Mouse (Mus musculus) left cerebral cortex, adult 8-10 months (tissue): Measurements from ENCODE around the gene Cdc34. TPM values are rescaled to one million over a fixed set of nuclear protein-coding genes. Genes with fewer than 3 reads are reported as not detected.

ENCODE experiments used
- DNase-seq, 2 experiments: peaks; one replicate each; pipeline ENCODE4 v3.0.0; 2022; ENCODE audit warnings: low spot score in 2 of 2
- total RNA-seq, 4 experiments: library from RNA; stranded (reverse); gene quantifications; 2 replicates each; pipeline ENCODE4 v1.2.4; 2022

Gene Cdc34
- total RNA-seq, 4 experiments from 2014 or later: 65.7 to 72.5 (median 70.4) TPM

DNA sequence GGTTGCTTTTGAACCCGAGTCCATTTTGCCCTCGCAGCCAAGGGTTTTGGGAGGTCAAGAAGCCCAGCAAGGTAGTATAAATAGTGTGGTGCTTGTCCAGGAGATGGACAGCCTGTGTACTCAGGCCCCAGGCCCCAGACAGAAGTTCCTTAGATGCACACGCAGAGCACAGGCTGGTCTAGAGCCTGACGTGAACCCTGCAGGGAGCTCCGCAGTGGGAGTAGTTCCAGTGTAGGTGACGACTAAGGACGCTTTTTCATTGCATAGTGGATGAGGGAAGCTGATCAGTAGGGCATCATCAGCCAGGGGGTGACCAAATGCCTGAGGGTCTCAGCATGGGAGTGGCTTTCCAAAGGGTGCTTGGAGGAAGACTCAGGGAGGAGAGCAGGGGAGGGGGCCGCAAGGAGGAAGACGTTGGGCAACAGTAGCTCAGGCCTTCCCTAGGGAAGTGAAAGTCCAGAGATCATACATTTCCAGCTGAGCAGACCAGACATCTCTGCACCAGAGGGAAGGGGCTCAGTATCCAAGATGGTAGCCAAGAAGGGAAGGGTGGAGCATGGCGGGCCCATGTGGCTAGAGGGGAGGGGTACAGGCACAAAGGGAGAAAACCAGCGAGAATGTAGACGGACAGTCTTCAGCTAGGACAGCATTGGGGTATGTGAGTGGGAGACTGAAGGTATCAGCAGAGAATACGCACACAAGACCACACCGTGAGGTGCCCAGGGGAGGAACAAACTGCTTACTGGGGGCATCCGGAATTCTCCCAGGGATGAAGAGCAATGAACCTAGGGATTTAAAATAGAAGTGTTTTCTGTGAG, 11.7 kb upstream of the Cdc34 start:
- DNase-seq: no peak

DNA sequence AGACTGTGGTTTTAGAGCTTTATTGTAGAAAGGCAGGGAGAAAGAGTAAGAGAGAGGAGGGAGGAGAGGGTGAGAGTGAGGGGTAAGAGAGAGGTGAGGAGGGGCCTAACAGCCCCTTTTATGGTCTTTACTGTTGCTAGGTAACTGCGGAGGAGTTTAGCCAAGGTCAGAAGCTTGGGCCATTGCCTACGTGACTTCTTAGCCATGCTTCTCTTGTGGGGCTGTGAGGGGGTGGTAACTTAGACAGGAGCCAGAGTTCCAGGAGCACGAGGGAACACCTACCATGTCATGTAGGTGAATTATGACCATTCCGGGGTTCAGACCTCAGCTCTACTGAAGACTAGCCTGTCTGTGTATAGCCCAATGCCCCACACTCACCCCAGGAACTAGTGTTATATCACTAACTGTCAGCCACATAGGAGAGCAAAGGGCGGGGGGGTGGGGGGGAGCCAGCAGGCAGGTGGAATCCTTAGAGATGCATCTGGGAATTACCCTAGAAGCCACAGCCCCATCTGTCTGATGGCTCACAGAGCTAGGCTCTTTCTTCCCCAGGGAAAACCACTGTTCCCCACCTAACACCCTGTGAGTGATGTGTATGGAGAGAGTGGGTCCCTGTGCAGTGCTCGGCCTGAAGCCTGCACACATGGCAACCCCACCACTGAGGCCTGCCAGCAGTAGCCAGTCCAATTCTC, 10.5 kb upstream of the Cdc34 start:
- no peak for DNase-seq

DNA sequence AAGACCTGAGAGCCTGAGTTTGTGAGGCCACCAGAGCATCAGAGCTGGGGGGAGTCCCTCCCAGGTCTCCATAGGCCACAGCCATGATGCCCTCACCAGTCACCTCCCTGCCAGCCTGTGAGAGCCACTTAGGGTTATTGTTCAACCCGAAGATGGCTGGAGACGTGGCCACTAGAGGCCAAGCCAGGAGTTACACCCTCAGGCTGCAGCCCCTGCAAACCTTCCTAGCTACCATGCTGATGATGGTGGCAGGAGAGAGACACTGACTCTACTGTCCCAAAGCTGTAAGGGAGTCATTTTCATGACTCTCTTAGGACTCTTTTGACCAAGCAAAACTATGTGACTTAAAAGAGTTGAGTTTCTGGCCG, 9.9 kb upstream of the Cdc34 start:
- DNase-seq: no peak

DNA sequence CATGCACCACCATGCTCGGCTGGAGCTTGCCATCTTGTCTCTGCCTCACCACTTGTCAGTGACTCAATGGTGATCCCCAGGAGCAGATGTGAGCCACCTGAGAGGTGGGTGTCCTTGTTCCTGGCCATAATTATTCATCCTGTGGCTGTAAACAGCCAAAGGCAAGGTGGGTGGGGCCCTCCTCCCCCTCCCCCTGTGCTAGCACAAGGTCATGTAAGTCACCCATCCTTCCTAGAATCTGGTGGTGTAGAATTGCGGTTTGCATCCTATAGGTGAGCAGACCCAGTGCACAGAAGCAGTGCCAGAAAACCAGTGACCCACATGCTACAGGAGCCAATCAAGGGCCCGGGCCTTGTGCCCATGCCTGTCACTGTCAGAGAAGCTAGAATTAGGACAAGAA, 8.9 kb upstream of the Cdc34 start:
- no peak for DNase-seq

DNA sequence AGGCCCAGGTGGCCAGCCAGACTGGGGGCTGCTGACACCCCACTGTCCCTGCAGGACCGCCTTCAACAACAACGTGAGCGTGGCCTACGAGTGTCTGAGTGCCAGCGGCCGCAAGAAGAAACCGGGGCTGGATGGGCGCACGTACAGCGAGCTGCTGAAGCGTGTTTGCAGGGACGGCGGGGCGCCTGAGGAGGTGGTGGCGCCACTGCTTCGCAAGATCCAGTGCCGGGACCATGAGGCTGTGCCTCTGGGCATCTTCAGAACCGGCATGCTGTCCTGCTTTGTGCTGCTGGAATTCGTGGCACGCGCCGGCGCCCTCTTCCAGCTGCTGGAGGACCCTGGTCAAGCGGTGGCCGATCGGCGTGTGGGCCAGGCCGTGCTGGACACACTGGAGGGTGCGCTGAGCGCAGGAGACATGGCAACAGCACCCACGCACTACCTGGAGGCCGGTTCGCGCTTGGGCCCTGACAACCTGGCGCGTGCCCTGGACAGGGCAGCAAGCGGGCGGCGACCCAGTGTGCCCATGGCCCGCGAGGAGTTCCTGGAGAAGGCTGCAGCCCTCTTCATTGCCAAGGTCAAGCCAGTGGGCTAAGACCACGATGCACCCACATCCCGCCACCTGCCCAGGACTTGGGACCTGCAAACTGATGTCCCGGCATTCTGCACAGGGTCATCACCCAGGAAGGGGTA, 6.5 kb upstream of the Cdc34 start:
- no peak for DNase-seq

DNA sequence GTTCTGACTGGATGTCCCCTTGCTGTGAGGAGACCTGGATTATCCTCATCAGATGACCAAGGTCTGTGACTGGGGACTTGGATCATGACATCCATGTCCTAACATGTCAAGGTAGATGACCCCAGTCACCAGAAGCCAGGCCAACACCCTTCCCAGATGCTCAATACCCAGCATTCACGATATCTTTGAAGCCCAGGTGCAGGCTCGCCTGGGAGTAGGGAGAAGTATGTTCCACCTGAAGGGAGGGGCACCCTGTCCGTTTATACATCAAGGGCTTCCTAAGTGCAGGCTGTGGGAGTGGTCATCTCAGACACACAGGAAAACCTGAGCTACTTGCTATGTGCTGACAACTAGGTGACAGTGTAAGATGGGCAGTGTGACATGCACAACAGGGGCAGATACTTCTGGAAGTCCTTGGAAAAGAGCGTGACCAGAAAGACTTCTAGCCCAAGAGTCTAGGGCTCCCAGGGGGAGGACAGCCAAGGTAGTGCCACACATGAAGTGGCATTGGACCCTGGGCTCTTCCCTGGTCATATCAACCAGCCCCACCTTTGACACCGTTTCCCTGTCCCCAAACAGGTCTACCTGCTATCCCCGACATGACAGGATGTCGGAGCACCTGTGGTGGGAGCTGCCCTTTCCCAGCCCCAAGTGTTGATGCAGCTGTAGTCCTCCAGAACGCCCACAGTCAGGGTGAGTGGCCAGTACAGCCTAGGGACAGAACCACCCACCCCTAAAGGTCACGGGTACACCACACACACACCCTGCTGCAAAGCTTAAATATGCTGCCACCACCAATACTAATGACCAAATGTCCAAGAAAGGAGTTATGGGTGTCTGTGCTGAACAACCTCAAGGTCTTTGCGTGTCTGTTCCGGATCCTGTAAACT, 1.1 kb upstream of the Cdc34 start:
- DNase-seq: no peak

DNA sequence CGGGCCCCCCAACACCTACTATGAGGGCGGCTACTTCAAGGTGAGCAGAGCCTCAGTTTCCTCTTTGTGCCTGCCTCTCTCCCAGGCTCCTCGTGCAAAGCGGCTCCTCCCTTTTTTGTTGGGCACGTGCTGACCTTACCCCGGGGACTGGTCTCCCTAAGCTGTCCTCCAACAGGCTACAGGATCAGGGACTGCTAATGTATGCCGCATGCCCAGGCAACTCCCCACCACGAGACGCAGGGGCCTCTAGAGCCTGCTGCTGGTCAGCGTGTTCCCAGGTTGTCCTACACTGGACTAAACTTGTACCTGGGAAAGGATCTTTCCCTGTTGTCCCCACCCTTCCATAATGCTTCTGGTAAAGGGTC, 538 bp downstream of the Cdc34 start:
- DNase-seq: no peak

DNA sequence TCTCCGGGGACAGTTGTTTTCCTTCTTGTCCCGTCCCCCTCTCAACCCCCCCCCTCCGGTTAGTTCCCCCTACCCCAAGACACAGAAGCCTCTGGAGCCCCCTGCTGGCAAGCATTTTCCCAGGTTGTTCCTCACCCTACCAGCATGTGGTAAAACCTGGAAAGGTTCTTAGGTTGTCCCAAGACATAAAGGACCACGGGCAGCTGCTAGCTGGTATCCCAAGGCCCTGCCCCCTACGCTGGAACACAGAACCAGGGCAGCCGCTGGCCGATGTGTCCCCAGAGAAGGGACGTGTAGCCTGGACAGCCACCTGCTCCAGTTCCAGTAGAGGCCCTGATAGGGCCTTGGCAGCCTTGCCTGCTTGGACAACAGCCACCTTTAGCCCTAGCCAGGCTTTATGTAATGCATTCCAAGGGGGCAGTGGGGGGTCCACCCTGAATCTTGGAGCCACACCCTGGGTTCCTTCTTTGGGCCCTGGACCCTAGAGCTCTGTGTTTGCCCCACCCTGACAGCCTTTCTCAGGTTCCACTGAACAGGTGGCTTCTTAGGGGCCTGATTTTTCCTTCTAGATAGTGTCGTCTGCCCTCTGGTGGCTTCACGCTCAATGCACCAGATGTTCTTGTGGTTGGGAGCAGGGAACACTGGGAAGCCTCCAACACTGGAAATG, 1.1 kb downstream of the Cdc34 start:
- no peak for DNase-seq

DNA sequence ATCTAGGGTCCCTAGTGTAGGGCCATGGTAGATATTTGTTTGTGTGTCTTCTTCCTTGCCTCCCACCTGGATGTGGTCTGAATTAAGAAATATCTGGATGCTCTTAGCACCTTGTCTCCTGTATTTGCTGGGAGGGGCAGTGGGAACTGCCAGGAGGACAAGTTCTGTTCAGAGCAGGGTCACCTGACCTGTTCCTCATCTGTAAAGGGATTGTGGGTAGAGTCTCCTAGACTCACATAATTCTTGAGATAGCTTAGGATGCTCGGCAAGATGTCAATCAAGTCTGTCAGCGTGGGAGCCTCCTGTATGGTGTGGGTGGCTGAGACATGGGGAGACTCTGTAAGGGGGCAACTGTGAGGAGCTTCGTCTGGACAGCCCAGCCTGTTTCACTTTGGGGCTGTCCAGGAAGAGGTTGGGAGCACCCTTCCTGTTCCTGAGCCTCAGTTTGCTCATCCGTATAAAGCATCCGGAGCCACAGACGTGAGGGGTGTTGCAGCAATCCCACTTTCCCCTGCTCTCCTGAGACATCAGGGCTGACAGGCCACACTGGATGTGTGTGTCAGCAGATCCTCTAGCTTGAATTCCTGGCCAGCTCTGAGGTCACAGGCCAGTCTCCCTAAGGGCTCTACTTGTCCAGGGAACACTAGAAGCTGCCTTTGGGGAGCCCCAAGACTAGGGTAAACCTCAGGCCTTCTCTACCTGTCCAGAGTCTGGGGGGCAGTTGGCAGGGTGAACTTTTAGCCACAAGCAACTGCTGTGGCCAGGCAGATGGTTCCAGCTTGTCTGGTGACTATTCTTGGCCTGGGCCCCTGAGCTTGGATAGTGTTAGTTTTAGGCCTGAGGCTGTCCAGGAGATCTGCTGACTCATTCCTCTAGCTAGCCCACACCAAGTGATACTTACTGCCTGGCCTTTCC, 2.0 kb downstream of the Cdc34 start:
- DNase-seq: no peak

DNA sequence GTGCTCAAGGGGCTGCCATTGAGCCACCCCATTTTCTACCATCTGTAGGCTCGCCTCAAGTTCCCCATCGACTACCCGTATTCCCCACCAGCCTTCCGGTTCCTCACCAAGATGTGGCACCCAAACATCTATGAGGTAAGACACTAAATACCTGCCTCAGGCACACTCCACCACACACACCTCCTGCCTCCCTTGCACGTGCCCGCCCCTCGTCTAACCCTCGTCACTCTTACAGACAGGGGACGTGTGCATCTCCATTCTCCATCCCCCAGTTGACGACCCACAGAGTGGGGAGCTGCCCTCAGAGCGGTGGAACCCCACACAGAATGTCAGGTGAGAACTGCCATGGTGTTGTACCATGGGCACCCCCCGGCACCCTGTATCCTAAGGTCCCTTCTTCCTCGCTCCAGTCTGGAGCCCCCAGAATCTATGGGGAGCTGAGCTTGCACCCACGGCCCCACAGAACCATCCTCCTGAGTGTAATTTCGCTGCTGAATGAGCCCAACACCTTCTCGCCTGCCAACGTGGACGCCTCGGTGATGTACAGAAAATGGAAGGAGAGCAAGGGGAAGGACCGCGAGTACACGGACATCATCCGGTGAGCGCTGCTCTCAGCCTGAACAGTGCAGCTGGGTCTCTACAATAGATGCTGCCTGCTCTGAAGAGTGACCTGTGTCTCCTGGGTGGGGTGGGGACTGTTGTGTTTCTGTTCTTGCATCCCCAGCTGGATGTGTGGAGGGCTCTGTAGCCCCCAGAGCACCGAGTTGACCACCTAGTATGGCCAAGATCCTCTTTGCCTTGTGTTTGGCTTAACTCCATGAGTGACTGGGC, 3.0 kb downstream of the Cdc34 start:
- DNase-seq: no peak

DNA sequence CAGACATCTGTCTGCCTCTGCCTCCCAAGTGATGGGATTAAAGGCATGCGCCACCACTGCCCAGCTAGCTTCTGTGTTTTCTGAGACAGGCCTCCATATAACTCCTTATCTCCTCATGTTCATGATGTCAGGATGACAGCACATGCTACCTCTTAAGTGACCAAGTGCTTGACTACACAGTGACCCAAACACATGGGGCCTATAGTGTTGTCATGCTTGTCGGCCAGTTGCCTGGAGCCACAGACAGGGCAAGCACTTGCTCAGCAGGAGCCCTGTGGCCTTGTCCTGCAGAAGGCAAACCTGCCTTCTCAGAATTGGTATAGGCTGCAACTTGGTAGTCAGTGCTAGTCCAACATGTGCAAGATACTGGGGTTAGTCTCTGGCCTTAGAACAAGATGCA, 4.2 kb downstream of the Cdc34 start:
- DNase-seq: no peak

DNA sequence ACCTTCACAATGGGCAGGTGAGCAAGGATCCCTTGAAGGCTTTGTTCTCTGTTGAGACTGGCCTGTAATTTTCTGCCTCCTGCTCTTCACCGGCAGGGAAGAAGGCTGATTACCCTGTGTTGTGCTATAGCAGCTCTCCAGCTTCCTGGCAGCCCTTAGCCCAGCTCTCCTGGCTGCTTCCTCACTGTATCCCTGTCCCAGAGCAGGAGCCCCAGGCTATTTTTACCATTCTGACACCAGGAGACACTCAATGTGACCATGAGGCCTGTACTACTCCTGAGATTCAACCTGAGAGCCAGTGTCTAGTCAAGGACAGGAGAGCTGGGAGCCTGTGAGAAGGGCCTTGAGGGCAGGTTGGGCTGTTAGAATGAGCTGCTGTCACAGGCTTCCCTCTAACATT, 4.7 kb downstream of the Cdc34 start:
- DNase-seq: no peak

DNA sequence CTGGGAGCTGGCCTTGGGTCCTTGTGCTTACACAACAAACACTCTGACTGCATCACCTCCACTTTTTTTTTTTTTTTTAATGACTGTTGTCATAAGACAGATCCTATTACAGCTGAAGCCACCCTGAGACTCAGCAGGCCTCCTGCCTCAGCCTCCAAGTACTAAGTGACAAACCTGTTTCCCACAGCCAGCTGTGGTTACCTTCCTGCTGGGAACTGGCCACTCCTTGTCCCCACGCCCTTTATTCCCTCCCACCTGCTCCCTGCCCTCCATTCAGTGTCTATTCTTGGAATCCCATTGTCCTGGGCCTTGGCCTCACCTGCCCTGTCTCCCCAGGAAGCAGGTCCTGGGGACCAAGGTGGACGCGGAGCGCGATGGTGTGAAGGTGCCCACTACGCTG, 5.5 kb downstream of the Cdc34 start:
- DNase-seq: no peak

DNA sequence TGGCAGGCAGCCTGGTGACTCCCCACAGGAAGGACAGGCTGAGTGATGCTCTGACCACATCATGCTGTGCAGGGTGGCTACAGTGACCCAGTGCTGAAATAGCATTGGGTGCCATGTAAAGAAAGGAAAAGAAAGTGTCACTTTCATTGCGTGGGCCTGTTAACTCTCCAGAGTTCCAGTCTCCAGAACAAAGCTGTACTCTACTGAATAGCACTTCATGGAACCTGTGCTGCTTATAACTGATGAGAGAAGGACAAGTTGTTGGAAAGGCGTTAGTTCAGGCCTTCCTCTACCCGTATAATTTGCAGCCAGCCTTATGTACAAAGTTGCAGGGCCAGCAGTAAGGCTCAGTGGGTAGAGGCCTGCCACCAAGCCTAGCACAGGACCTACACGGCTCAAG, 6.7 kb downstream of the Cdc34 start, which contains the start of gene Gzmm:
TSS of gene Gzmm (plus strand) at position 301 of the 400 bp plus-strand sequence.
- DNase-seq: no peak

DNA sequence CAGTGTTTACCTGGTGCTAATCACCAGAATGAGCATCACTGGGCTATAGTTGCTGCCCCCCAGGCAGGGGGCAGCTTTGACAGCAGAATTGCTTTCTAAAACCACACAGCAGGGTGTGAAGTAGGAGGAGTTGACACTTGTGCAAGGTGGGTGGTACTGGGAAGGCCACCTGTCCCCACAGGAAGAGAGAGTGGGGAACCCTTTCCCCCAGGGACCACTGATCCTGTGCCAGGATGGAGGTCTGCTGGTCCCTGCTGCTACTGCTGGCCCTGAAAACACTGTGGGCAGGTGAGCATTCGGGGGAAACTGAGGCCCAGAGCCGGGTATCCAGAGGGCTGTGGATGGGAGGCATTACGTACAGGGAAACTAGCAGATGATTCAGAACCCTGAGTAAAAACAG, 7.2 kb downstream of the Cdc34 start:
- no peak for DNase-seq

DNA sequence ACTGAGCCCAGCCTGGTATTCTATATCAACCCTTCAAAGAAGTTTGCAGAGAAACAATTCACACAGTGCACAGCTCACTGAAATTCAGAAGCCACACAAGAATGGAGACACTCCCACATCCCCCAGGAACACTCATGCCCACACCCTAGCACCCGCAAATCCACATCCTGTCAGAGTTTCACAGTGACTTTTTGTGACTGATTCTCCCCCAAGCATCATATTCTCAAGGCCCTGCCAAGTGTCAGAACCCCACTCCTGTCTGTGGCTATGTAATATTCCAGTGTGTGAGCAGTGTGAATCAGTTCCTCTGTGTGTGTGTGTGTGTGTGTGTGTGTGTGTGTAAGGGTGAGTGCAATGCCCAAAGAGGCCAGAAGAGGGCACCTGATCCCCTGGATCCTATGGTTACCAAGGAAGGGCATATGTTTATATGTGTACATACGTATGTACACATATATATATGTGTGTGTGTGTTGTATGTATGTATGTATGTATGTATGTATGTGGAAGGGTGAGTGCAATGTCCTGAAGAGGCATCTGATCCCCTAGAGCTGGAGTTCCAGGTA, 10.1 kb downstream of the Cdc34 start:
- DNase-seq: no peak

DNA sequence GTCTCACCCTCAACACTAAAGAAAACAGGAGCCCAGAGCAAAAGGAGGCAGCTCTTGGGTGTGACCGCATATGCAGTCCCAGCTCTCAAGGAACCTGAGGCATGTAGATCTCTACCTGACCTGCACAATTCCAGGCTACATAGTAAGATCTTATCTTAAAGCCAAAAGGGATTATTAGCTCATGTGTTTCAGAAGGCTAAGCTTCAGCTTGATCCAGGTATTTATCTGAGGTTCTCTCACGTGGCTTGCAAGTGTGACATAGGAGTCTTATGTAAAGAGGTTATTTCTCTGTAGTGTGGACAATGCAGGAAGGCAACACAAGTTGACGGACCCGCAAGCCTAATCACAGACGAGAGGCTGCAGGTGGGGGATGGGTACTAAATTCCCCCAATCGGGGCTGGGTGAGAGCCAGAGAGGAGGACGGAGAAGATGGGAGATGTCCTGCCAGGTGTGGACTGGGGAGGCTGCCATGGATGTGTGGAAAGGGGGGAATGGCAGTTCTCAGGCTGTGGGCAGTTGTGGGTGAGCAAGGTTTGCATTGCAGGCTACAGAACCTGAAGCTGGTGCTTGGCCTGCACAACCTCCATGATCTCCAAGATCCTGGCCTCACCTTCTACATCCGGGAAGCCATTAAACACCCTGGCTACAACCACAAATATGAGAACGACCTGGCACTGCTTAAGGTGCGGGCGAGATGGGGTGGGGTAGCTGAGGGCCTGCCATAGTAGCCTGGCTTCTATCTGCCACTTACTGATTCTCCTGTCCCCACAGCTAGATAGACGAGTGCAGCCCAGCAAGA, 11.8 kb downstream of the Cdc34 start:
- DNase-seq: no peak

DNA sequence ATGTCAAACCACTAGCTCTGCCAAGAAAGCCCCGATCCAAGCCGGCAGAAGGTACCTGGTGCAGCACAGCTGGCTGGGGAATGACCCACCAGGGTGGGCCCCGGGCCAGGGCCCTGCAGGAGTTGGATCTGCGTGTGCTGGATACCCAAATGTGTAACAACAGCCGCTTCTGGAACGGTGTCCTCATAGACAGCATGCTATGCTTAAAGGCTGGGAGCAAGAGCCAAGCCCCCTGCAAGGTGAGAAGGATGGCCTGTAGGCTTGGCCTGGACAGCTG, 12.3 kb downstream of the Cdc34 start:
- DNase-seq: no peak
